Mouse (Mus musculus) bone marrow macrophage, adult 2 months (primary cell): Measurements from ENCODE around the gene Daglb. TPM values are rescaled to one million over a fixed set of nuclear protein-coding genes. Genes with fewer than 3 reads are reported as not detected.

ENCODE experiments used
- H3K27ac ChIP-seq: 2 replicates; pipeline ENCODE4 v1.5.1; 2012; ENCODE audit warnings: low read depth, low read length; ENCODE audit not compliant: insufficient read depth
- H3K4me1 ChIP-seq: 2 replicates; pipeline ENCODE4 v1.6.1; 2012; ENCODE audit warnings: low read length; ENCODE audit not compliant: control insufficient read depth, insufficient read depth
- H3K4me3 ChIP-seq: 2 replicates; pipeline ENCODE4 v1.5.1; 2012; ENCODE audit warnings: mild to moderate bottlenecking, low read length, moderate library complexity; ENCODE audit not compliant: insufficient read depth
- CTCF ChIP-seq: IDR thresholded peaks from 2 replicates; pipeline ENCODE4 v1.5.1; 2012; ENCODE audit warnings: low read depth, mild to moderate bottlenecking, low read length, moderate library complexity
- POLR2A ChIP-seq: IDR thresholded peaks from 2 replicates; pipeline ENCODE4 v1.6.1; 2012; ENCODE audit warnings: mild to moderate bottlenecking, low read depth, low read length, borderline replicate concordance
- polyA plus RNA-seq: library from polyadenylated mRNA; stranded (reverse); fragments of >200 nt; gene quantifications from 2 replicates; pipeline ENCODE4 v1.2.4, GENCODE M21; 2012; ENCODE audit not compliant: missing spikeins, insufficient read depth, insufficient read length

The Daglb gene
- polyA plus RNA-seq, 1 experiment = 60.0 TPM

- TF ChIP-seq CTCF (no peak), POLR2A (no peak)
- H3K27ac ChIP-seq = no peak overlapping the region
- H3K4me1 ChIP-seq = peaks cover 12% of the 10 kb centered on the region
- H3K4me3 ChIP-seq = no peak overlapping the region
Observed at GRCm38 (mm10) chr5:143552911-143553310, 88.5 kb downstream of the Daglb start.

GRCm38 (mm10) chr5:143555233-143555632 lies 90.8 kb downstream of the Daglb start:
- Histone ChIP-seq H3K27ac (no peak overlapping the region), H3K4me1 (peaks cover under 1% of the 10 kb centered on the region), H3K4me3 (no peak overlapping the region)
- TF ChIP-seq POLR2A (no peak), CTCF (no peak)

Other genes starting within 250 kb of the Daglb start
- gene Spdye4a, start 237.7 kb upstream of the Daglb start, polyA plus RNA-seq = not detected in 2 replicates
- 8.8 and 10.2 TPM in 2 replicates for gene Zfp12, start 229.4 kb upstream of the Daglb start, polyA plus RNA-seq
- 1.7 and 2.9 TPM in 2 replicates for gene Zfp316, start 194.6 kb upstream of the Daglb start, polyA plus RNA-seq
- gene Zfp853, start 171.0 kb upstream of the Daglb start, polyA plus RNA-seq = not detected in 2 replicates
- 11.2 and 14.3 TPM in 2 replicates for gene E130309D02Rik, start 149.2 kb upstream of the Daglb start, polyA plus RNA-seq
- 36.2 and 45.4 TPM in 2 replicates for gene Zdhhc4, start 135.3 kb upstream of the Daglb start, polyA plus RNA-seq
- not detected in 2 replicates for gene Grid2ip, start 107.2 kb upstream of the Daglb start, polyA plus RNA-seq
- gene Kdelr2, start 60.7 kb upstream of the Daglb start, polyA plus RNA-seq = 51.3 and 51.5 TPM in 2 replicates
- gene Rac1, start 63.5 kb downstream of the Daglb start, polyA plus RNA-seq = 551 and 587 TPM in 2 replicates
- 21.0 and 26.1 TPM in 2 replicates for gene Cyth3, start 157.9 kb downstream of the Daglb start, polyA plus RNA-seq